Mouse (Mus musculus): ENCODE results near the gene Slc35f6.

GRCm38 (mm10) chr5:30620567-30620966, 27.2 kb upstream of the Slc35f6 start:
- TF ChIP-seq CTCF (IDR thresholded peaks at IDR 0.05; ENCODE audit: insufficient read depth, low read length), result no peak
- TF ChIP-seq POLR2A (IDR thresholded peaks at IDR 0.05; ENCODE audit: borderline replicate concordance, extremely low read depth, low read depth, low read length), result no peak
